Mouse (Mus musculus) heart, embryonic 11.5 days (tissue): ENCODE results near the gene Bean1. TPM values are rescaled to one million over a fixed set of nuclear protein-coding genes. Genes with fewer than 3 reads are reported as not detected.

Experiments used
- ATAC-seq: fragments of 200-750 bp; cut with Nextera tagmentation; replicated peaks from 2 replicates; pipeline ENCODE4 v1.8.0; 2017; ENCODE audit warnings: moderate library complexity; ENCODE audit not compliant: insufficient number of reproducible peaks, low FRiP score, low TSS enrichment
- H3K27ac ChIP-seq: fragments of 300-500 bp; sonication (generic); 2 replicates; pipeline ENCODE4 v1.5.1; 2014; ENCODE audit warnings: mild to moderate bottlenecking, low read depth, low read length
- H3K27me3 ChIP-seq: fragments of 300-500 bp; sonication (generic); 2 replicates; pipeline ENCODE4 v1.6.1; 2014; ENCODE audit warnings: mild to moderate bottlenecking, low read length, mixed read lengths; ENCODE audit not compliant: control insufficient read depth, insufficient read depth
- H3K36me3 ChIP-seq: fragments of 300-500 bp; sonication (generic); 2 replicates; pipeline ENCODE4 v1.6.1; 2014; ENCODE audit warnings: mild to moderate bottlenecking, low read length, moderate library complexity, mixed read lengths; ENCODE audit not compliant: control insufficient read depth, insufficient read depth
- H3K4me1 ChIP-seq: fragments of 300-500 bp; sonication (generic); 2 replicates; pipeline ENCODE4 v1.6.1; 2014; ENCODE audit warnings: low read length; ENCODE audit not compliant: control insufficient read depth, insufficient read depth
- H3K4me2 ChIP-seq: fragments of 300-500 bp; sonication (generic); 2 replicates; pipeline ENCODE4 v1.6.1; 2014; ENCODE audit warnings: mild to moderate bottlenecking, moderate library complexity
- H3K4me3 ChIP-seq: fragments of 300-500 bp; sonication (generic); 2 replicates; pipeline ENCODE4 v1.5.1; 2014; ENCODE audit warnings: low read depth, low read length
- H3K9ac ChIP-seq: fragments of 300-500 bp; sonication (generic); 2 replicates; pipeline ENCODE4 v1.6.1; 2014; ENCODE audit warnings: mild to moderate bottlenecking, low read depth, low read length, moderate library complexity
- H3K9me3 ChIP-seq: fragments of 300-500 bp; sonication (generic); replicated peaks from 2 replicates; pipeline ENCODE4 v1.6.1; 2016; ENCODE audit warnings: low read length; ENCODE audit not compliant: control insufficient read depth
- WGBS: fragments of 180-500 bp; shearing (Covaris S2); extraction: QIAGEN DNeasy Blood & Tissue Kit; methylation state at CpG from one replicate; pipeline ENCODE4 v1.1.7; 2014; ENCODE audit not compliant: insufficient replicate concordance; 5-methylcytosine and 5-hydroxymethylcytosine counted together
- polyA plus RNA-seq: library from polyadenylated mRNA; unstranded; fragments of >200 nt; fragmentation: Nextera tagmentation; extraction: Ambion mirVana; gene quantifications from 2 replicates; pipeline ENCODE4 v1.2.1, GENCODE M21; 2014

The Bean1 gene
- polyA plus RNA-seq, 1 experiment from 2014 or later: 0.16 TPM

DNA sequence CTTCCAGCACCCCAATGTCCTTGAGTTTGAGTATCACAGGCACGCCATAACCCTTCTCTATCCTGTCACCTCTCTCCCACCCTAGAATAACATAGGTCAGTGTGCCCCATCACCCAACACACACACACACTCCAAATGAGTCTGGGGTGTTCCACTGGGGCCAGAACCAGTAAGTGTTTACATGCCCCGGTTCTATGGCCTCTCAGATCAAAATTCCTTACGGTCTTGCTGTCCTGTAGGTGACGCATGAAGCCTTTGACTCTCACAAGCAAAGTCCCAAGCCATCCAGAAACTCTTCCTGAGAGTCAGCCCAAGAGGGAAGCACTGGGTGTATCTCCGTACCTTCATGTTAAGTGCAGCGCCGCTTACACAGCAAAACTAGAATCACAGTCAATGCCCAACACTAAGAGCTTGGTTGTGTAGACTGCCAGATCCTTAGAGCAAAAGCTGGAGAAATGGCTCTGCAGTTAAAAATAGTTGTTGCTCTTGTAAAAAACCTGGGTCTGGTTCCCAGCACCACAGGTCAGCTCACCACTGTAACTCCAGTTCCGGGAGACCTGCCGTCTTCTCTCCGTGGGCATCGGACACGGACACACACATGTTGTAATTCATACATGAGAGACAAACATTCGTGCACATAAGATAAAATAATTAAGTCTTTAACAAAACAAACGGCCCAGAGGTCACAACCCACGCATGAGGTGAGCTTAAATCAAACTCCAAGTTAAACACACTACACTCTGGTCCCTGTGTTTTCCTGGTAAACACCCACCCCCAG lies 23.3 kb upstream of the Bean1 start:
- no peaks in the 10 kb centered on the region; the same call in 1 of the 2 replicates for H3K4me1 ChIP-seq
- 86% methylated on average over 15 of the region's 15 CpGs for WGBS
- ATAC-seq: no peak
- no peak overlapping the region for H3K9ac ChIP-seq
- H3K36me3 ChIP-seq: no peaks in the 10 kb centered on the region
- H3K27ac ChIP-seq: no peak overlapping the region
- H3K27me3 ChIP-seq: no peaks in the 10 kb centered on the region
- no peak overlapping the region for H3K4me2 ChIP-seq
- no peaks in the 10 kb centered on the region for H3K9me3 ChIP-seq
- H3K4me3 ChIP-seq: no peak overlapping the region

DNA sequence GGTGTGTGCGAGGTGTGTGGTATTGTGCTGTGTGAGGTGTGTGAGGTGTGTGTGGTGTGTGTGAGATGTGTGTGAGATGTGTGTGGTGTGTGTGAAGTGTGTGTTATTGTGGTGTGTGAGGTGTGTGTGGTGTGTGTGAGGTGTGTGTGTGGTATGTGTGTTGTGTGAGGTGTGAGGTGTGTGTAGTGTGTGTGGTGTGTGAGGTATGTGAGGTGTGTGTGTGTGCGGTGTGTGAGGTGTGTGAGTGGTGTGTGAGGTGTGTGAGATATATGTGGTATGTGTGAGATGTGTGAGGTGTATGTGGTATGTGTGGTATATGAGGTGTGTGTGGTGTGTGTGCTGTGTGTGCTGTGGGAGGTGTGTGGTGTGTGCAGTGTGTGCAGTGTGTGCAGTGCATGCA lies 22.3 kb upstream of the Bean1 start:
- Histone ChIP-seq H3K9ac (no peak overlapping the region), H3K9me3 (no peaks in the 10 kb centered on the region), H3K27me3 (no peaks in the 10 kb centered on the region), H3K36me3 (no peaks in the 10 kb centered on the region), H3K4me2 (no peak overlapping the region), H3K27ac (no peak overlapping the region), H3K4me3 (no peak overlapping the region), H3K4me1 (no peaks in the 10 kb centered on the region; the same call in 1 of the 2 replicates)
- peak; percentile 31; the same call in 1 of the 2 replicates for ATAC-seq
- 83% methylated on average over 2 of the region's 2 CpGs for WGBS

DNA sequence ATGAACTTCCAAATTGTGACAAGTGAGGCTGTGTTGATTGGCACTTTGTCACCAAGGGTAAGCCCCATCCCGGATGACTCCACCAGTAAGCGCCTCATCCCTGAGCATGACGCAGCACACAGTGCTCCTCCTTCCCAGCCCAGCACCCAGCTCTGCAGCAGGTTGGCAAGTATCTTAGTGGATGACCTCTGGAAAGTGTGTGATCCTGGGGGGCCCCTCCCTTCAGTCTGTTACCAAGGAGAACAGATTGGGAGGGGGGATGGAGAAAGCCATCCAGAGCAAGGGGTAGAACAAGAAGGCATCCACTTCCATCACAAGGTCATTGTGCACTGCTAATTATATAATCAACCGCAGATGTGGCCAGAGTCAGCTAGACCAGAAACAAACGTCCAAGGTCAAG lies 9.5 kb upstream of the Bean1 start:
- Histone ChIP-seq H3K4me2 (no peak overlapping the region), H3K36me3 (no peaks in the 10 kb centered on the region), H3K27me3 (no peaks in the 10 kb centered on the region), H3K9me3 (no peaks in the 10 kb centered on the region), H3K9ac (no peak overlapping the region), H3K27ac (no peak overlapping the region), H3K4me3 (no peak overlapping the region), H3K4me1 (no peaks in the 10 kb centered on the region)
- 71% methylated on average over 5 of the region's 5 CpGs for WGBS
- ATAC-seq: no peak

DNA sequence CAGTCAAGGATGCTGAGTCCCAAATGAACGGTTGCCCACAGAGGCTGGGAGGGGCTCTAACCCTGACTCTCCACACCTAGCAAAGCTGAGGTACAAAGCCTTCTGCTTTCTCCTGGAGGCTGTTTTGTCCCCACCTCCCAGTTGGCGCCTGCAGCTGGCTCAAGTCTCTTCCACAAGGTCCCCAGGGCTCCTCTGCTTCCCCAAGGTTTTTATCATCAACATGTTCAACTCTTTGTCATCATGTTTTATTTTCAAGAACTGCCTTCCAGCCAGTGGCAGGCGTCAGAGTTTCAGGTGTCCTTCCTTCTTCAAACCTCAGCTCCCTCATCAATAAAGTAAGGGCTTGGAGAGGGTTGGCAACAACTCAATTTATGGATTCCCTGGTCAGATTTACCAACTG lies 781 bp upstream of the Bean1 start:
- no peak overlapping the region for H3K27ac ChIP-seq
- ATAC-seq: no peak
- H3K4me2 ChIP-seq: no peak overlapping the region
- H3K27me3 ChIP-seq: peaks cover 55% of the 10 kb centered on the region
- H3K9me3 ChIP-seq: no peaks in the 10 kb centered on the region
- H3K9ac ChIP-seq: no peak overlapping the region
- no peak overlapping the region for H3K4me3 ChIP-seq
- no peaks in the 10 kb centered on the region for H3K4me1 ChIP-seq
- no peaks in the 10 kb centered on the region for H3K36me3 ChIP-seq
- WGBS: 66% methylated on average over 3 of the region's 3 CpGs

DNA sequence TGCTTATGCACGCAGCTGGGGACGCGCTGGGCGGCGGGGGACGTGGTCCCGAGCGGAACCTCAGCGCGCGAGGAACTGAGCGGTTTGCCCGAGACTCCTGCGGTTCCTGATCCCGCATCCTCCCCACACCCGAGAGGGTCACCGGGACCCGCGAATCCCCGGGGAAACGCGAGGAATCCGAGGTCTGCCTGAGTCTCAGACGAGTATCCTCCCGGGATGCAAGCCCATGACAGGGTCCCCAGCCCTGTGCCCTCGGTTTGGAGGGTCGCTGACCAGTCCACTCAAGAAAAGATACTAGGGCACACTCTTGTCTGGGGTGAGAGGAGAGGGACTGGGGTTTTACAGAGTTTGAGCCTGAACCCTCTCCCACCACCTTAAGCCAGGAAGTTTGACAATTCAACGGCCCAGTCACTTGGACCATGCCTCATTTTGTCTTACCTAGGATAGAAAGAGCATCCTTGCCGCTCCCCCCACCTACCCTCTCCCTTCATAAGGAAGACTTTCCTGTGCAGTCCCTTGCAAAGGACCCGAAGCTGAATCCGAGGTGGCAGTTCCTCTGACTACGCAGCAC lies 893 bp downstream of the Bean1 start:
- Histone ChIP-seq H3K4me2 (peak overlapping the region; percentile 100), H3K9me3 (no peaks in the 10 kb centered on the region), H3K27me3 (peaks cover 55% of the 10 kb centered on the region), H3K27ac (no peak overlapping the region), H3K9ac (peak overlapping the region; percentile 67), H3K36me3 (no peaks in the 10 kb centered on the region), H3K4me1 (no peaks in the 10 kb centered on the region), H3K4me3 (peak overlapping the region; percentile 68)
- 4% methylated on average over 32 of the region's 32 CpGs for WGBS
- no peak for ATAC-seq

DNA sequence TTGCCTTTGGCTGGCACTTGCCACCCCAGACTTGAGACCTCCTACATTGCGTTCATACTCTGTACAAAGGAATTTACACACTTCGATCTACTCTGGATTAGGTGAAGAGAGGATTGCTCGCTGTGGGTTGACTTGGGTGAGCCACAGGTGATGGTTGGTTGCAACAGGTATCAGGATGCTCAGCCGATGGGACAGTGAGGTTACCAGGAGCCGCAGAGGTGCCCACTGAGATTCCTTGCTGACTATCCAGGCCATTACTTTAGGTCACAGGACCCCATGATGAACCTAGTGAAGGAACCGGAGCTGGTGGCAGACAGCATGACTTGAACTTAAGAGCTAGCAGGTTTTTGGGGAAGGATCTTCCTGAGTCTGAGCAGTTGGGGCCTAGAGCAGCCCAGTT lies 2.2 kb downstream of the Bean1 start:
- H3K9me3 ChIP-seq: no peaks in the 10 kb centered on the region
- no peak overlapping the region for H3K9ac ChIP-seq
- H3K27me3 ChIP-seq: peaks cover 55% of the 10 kb centered on the region
- no peak overlapping the region for H3K4me2 ChIP-seq
- no peaks in the 10 kb centered on the region for H3K36me3 ChIP-seq
- H3K4me1 ChIP-seq: no peaks in the 10 kb centered on the region
- WGBS: 84% methylated on average over 6 of the region's 6 CpGs
- ATAC-seq: no peak
- no peak overlapping the region for H3K27ac ChIP-seq
- no peak overlapping the region for H3K4me3 ChIP-seq

DNA sequence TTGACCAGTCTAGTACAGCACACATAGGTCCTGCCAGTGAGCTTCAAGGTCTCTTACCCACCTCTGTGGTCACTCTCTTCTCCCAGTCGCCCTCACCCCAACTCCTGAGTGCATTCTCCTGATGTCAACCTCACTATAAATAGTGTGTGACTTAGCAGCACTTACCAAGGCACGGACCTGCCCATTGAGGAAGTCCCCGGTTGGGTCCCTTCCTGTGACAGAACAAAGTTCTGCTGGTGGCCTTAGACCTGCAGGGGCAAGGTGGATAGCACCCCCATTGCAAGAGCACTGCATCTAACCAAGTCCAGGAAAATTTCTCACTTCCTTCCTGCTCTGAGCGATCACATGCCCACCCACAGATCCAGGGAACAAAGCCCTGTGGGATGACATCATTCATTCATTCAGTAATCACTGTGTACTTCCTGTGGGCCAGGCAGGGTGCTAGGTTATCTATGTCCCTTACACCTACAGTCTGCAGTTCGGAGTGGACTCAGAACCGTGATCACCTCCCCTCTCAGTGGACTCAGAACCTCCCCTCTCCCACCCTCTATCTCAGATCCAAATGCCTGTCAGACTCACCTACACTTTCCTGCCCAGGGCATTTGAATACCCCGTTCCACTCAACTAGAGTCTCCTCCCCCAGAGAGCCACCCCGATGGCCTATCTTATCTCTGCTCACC lies 5.7 kb downstream of the Bean1 start:
- 44% methylated on average over 8 of the region's 8 CpGs for WGBS
- Histone ChIP-seq H3K4me3 (no peak overlapping the region), H3K4me1 (no peaks in the 10 kb centered on the region), H3K27ac (no peak overlapping the region), H3K36me3 (no peaks in the 10 kb centered on the region), H3K4me2 (no peak overlapping the region), H3K9me3 (no peaks in the 10 kb centered on the region), H3K9ac (no peak overlapping the region), H3K27me3 (peaks cover 33% of the 10 kb centered on the region)
- 0 out of 2 replicates have a peak, but pooled peaks have one; percentile 39 for ATAC-seq

DNA sequence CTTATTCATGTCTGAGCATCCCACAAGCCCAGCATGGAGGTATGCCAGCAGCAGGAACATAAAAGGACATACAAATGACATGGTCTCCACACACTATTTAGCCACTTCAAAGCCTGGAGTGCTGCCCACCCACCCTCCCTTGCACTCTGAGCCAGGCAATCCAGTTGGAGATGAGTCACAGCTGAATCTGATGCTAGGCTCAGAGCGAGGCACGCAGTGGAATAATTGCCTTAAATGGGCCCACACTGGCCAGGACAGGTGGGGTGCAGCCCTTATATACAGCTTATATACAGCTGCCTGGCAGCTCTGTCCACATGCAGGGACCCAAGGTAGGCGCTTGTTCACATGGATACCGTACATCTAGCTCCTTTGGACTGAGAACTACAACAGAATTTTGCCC lies 6.8 kb downstream of the Bean1 start:
- H3K27ac ChIP-seq: no peak overlapping the region
- H3K36me3 ChIP-seq: no peaks in the 10 kb centered on the region
- 85% methylated on average over 4 of the region's 4 CpGs for WGBS
- H3K4me2 ChIP-seq: no peak overlapping the region
- no peak for ATAC-seq
- peaks cover 22% of the 10 kb centered on the region for H3K27me3 ChIP-seq
- no peak overlapping the region for H3K4me3 ChIP-seq
- no peaks in the 10 kb centered on the region for H3K9me3 ChIP-seq
- H3K9ac ChIP-seq: no peak overlapping the region
- no peaks in the 10 kb centered on the region for H3K4me1 ChIP-seq
